Mouse (Mus musculus): ENCODE measurements around the gene Rad21l.
A peak's percentile ranks its signal among the peaks of the same experiment; 100 is the strongest.

Gene Rad21l

DNA sequence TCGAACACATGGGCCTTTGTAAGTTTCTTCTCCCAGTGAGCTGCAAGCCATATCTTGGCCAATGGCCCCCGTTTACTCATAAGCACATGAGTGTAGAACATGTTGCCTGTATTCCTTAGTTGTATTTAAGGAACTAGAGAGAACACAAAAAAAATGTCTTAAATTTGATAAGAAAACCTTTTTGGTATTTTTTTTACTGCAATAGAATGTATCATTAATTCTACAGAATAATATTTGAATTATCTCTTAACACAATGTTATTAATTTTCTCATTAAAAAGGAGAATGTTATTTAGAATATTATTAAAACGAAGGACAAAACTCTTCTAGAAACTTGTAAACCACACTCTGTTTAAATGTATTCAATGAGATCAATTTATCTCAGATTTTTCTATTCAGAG, at the start of gene Rad21l:
Gene Rad21l, minus strand, starts transcription at position 101 of the 400 bp plus-strand sequence.
- DNase-seq (ENCODE audit: low spot score in 2 of 2): no peak

DNA sequence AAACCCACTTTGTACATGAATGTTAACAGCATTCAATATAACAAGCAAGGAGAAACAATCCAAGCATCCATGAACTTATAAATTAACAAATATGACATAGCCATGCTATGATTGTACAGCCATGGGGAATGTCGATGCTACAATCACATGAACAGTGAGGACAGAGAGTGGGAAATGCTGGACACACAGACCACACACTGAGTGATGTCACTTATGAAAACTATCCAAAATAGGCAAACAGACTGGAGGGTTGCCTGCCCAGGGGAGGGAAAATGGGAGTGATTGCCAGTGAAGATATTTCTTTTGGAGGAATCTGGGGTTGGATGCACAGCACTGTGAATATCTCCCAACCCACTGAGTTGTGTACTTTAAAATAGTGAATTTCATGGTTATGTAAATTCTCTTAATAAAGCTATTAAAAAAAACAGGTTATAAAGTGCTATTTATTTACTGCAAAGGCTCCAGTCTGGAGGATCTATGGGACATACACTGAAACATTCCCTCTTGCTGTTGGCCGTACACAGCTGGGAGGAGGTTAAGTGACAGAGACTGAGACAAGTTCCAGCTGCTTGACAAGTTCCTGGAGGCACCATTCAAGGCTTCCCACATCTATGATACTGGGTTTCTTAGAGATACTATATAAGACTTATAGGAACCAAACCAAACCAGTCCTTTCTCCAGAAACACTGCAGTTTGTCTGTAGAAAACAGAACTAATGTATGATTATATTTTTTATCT, 48.2 kb upstream of the Rad21l start:
- no peak for DNase-seq (ENCODE audit: low spot score in 2 of 2)

DNA sequence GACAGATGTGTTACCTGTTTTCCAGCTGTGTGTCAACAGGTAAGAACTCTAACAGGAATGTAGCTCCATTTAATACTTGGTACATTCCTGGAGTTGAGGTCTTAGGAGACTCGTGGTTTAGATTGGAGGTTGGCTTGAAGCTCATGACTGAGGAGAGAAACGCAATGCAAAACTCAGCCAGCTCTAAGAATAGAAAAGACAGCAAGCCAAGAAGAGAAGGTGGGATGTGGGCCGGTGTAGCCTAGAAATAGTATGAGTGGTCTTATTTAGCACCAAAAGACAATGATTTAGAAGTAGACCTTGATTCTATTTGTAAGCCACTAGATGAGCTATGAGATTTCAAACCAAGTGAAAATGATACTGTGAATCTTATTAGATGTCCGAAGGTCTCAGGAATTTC, 47.2 kb upstream of the Rad21l start:
- DNase-seq (ENCODE audit: low spot score in 2 of 2): peak in 1 of 2 experiments; percentile 52

GRCm38 (mm10) chr2:151712647-151713046, 44.3 kb upstream of the Rad21l start:
- no peak for DNase-seq (ENCODE audit: low spot score in 2 of 2)

DNA sequence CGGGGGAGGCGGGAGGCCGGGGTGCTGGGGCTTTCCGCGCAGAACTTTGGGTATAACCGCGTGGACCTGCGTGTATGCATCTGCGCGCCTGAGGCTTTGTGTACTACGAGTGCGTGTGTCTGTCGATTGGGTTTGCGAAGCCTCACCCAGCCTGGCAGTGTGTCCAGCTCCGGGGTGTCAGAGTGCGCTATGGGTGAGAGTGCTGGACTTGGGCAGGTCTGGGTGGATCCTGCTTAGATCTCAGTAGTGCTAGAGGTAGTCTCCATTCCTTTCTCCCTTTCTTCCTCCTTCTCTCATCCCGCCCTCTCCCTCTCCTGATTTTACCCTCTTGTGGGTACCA, 34.5 kb upstream of the Rad21l start:
- DNase-seq (ENCODE audit: low spot score in 2 of 2): peak; percentile 59

DNA sequence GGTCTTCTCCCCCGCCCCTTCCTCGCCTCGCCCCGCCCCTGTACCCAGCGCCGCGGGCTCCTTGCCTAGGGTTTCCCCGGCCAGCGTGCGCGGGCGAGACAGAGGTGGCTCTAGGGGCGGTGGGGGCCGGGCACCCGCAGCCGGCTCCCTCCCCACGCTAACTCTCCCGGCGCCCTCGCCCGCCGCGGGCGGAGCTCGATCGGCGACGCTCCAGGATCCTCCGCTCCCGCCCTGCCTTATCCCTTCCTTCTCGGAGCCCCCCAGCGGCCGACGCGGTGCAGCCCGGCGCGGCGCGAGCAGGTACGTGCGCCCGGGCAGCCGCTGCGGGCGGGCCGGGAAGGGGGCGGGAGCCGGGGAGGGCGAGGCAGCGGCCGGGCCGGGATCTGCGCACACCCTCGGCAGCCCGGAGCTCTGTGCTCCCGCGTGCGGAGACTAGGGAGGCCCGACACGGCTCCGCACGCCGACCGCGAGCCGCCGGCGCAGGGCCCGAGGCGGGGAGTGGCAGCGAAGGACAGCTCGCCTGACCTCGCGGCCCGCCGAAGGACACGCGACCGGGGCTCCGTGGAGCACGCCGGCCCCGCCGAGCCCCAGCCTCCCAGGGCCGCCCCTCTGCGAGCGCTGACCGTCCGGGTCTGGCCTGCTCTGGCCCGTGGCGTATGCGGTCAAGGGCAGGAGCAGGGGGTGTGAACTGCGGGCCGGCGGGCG, 34.0 kb upstream of the Rad21l start:
- DNase-seq (ENCODE audit: low spot score in 2 of 2): peak; percentile 67 to 79

- peak in 1 of 2 experiments; percentile 41 for DNase-seq (ENCODE audit: low spot score in 2 of 2)
These were observed 33.2 kb upstream of the Rad21l start, which contains the start of gene Tmem74b for GRCm38 (mm10) chr2:151701231-151702145. TSS of gene Tmem74b (plus strand) at chr2:151702008.

DNA sequence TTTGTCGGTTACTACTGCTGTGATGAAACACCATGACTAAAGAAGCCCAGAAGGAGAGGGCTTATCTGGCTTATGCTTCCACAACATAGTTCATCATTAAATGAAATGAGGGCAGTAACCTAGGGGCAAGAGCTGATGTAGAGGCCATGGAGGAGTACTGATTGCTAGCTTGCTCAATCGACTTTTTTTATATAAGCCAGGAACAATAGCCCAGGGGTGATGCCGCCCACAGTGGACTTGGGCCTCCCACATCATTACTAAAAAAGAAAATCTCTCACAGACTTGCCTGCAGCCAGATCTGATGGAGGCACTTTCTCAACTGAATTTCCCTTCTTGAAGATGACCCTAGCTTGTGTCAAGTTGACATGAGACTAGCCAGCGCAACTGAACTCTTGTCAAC, 14.6 kb upstream of the Rad21l start:
- no peak for DNase-seq (ENCODE audit: low spot score in 2 of 2)

DNA sequence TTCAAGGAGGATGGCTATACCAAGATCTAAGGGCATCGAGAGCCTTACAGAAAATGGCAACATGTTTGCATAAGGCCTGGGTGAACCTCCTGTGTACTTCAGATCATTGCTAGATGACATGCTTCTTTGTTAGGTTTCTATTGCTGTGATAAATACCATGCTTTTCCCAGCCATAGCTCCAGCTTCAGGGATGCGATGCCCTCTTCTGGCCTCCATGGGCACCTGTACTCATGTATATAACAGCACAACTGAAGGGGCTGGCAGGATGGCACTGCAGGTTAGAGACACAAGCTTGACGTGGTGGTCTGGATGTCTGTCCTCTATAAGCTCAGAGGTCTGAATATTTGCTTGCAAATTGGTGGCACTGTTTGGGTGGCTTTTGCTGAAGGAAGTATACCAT, 14.0 kb upstream of the Rad21l start:
- DNase-seq (ENCODE audit: low spot score in 2 of 2): peak in 1 of 2 experiments; percentile 48

DNA sequence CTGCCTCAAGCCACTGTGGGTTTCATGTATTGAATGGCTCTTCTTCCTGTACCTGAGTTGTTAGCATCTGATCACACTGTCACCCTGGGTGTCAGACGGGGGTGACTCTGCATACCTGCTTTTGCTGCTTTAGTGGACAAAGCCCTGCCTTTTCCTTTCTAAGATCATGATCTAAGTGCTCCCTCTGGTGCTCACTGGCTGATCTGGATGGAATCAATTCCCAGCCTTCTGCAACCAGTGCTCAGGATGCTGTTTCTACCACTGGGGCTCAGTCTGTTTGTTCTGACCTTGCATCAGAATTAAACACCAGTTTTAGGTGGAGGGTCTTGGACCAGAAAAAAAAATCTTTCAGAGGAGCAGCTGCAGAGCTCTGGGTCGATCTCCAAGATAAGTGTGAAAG, 7.9 kb upstream of the Rad21l start:
- DNase-seq (ENCODE audit: low spot score in 2 of 2): peak in 1 of 2 experiments; percentile 33

- no peak for DNase-seq (ENCODE audit: low spot score in 2 of 2)
These were observed 2.6 kb upstream of the Rad21l start for GRCm38 (mm10) chr2:151670968-151671329.

GRCm38 (mm10) chr2:151670026-151670967, 2.0 kb upstream of the Rad21l start:
- DNase-seq (ENCODE audit: low spot score in 2 of 2): no peak

GRCm38 (mm10) chr2:151652053-151652452, 16.3 kb downstream of the Rad21l start:
- DNase-seq (ENCODE audit: low spot score in 2 of 2): no peak

- no peak for DNase-seq (ENCODE audit: low spot score in 2 of 2)
These were observed 32.3 kb downstream of the Rad21l start for GRCm38 (mm10) chr2:151636015-151636402.

DNA sequence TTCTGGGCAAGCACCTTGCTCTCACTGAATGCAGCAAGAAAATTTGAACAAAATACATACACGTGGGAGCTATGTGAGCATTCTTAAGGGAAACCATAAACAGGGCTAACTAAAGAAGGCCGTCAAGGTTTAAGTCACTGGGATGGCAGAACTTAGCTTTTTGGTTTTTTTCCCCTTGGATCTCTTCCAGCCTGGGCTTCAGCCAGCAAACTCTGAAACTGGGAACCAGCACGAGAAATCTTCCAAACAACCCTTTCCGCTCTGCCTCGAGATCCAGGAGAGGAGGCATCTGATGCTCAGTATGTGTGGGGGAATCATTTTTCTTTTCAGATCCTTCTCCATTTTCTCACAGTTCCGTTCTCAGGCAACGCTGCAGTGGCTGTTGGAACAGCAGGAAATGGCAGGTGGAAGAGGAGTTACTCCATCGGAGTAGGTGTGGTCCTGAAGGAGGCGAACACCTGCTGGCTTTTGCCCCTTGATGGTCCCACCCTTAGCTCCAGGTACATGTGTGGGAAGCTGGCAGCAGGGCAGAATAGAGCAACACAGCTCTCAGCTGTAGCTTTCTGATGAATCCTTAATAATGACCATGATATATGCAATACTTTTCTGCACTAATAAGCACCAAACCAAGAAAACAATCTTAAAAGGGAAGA, 32.8 kb downstream of the Rad21l start:
- DNase-seq (ENCODE audit: low spot score in 2 of 2): no peak

GRCm38 (mm10) chr2:151634903-151635302, 33.4 kb downstream of the Rad21l start:
- no peak for DNase-seq (ENCODE audit: low spot score in 2 of 2)

DNA sequence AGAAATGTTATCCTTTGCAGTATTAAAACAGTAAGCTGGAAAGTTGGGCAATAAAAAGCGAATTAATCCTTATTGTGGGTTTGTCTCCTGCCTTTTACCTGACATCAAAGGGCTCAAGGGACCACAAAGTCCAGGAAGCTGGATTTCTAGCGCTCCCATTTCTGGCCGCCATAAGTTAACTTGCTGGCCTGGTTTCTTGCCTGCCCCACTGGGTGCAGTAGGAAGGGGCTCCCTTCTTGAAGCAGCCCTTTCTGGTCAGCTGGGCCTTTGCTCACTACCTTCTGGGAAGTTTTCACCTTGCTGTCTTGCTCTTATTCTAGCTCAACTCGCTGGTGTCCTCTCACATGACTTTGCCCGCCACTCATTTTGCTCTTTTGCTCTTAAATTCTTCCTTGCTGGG, 35.4 kb downstream of the Rad21l start:
- DNase-seq (ENCODE audit: low spot score in 2 of 2): no peak

GRCm38 (mm10) chr2:151632159-151632814, 36.0 kb downstream of the Rad21l start, which contains the start of gene Snph:
TSS of gene Snph (minus strand) at chr2:151632593.
- DNase-seq (ENCODE audit: low spot score in 2 of 2): peak; percentile 89 to 93

DNA sequence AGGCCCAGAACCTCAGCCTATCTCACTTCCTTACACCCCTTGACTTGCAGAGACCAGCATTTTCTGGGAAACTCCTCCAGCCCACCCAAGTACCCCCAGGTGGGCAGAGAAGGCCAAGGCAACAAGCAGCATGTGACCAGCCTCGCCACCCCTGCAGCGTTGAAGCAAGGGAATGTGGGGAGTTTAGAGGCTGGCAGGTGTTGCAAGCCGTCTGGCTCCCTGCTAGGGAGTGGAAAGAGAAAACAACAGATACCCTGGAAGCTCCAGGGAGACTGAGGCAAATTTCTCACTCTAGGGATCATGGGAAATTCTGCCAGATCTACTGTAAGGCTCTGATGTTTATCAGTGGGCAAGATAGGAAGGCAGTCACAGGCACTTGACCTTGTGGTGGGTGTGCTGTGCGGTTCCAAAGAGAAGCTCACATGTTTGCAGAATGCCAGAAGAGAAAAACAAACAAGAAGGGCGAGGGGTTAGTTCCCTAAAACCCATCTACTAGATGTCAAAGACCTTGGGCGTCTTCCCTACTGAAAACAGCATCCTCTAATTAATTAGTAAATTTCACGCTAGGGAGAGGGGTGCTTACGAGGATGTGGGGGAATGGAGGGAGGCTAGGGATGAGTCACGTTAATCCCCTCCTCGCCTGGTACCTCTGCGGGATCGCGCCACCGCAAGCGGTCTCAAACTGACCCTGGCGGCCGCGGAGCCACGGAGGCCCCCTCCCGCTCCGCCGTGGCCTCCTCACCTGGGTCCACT, 36.8 kb downstream of the Rad21l start:
- peak in 1 of 2 experiments; percentile 51 for DNase-seq (ENCODE audit: low spot score in 2 of 2)

Data from right cerebral cortex, postnatal 10 days (tissue).